Mouse (Mus musculus): Measurements from ENCODE around the gene Zdhhc7. TPM values are rescaled to one million over a fixed set of nuclear protein-coding genes. Genes with fewer than 3 reads are reported as not detected.
A peak's percentile ranks its signal among the peaks of the same experiment; 100 is the strongest.

Gene Zdhhc7
- 10 to 100 TPM; 40.3 to 55.6 TPM for total RNA-seq (2021)
- long read RNA-seq, experiment 1, transcript Zdhhc7-205 (5 exons, 831 nt): minor isoform, 9 of 97 reads
- long read RNA-seq, experiment 1, transcript Zdhhc7-201 (8 exons, 3,069 nt): major isoform, 61 of 97 reads
- long read RNA-seq, experiment 1, partial matches to known transcripts: 7 of 97 reads
- long read RNA-seq, experiment 1, other reads (novel, unspliced or antisense): 20 of 97 reads
- long read RNA-seq, experiment 2, transcript Zdhhc7-201 (8 exons, 3,069 nt): major isoform, 20 of 28 reads
- long read RNA-seq, experiment 2, partial matches to known transcripts: 1 of 28 reads
- long read RNA-seq, experiment 2, other reads (novel, unspliced or antisense): 6 of 28 reads

DNA sequence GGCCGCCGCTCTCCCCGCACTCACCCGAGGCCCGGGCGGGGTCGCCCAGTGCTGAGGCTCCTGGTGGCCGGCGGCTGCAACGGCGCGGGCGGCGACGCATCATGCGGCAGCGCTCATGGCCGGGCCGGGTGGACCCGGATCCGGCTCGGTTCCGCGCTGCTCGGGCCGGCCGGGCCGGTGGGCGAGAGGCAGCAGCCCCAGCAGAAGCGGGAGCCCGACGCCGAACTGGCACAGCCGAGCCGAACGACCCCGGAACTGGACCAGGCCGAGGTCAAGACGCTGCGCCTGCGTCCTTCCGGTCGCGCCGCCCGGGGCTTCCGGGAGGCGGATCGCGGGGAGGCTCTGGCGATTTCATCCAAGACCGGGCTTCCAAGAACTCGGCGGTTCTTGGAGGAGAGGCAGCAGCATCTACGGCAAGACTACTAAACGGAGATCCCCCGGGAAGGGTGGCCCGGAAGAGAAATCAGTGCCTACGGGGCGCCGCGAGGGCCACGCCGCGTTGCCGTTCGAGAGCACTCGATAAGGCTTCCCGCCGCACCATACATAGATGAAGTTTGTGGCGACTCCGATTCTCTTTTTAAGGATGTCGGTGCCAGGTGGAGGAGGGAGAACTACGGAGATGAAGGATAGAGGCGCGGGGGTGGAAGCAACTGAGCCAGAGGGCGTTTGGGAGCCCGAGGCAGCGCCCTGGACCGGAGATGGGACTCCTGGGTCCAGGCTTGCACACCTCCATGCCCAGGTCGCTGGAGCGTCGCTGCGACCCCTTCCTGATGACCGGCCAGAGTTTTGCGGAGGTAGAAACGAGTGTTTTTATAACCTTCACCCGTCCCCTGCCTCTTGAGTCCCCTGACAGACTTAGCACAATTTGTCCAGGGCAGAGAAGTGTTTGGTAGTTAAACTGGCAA, at the start of gene Zdhhc7:
Zdhhc7 (minus strand) TSS at position 415 of the 905 bp plus-strand sequence.
- DNase-seq: peak; percentile 88 to 92

DNA sequence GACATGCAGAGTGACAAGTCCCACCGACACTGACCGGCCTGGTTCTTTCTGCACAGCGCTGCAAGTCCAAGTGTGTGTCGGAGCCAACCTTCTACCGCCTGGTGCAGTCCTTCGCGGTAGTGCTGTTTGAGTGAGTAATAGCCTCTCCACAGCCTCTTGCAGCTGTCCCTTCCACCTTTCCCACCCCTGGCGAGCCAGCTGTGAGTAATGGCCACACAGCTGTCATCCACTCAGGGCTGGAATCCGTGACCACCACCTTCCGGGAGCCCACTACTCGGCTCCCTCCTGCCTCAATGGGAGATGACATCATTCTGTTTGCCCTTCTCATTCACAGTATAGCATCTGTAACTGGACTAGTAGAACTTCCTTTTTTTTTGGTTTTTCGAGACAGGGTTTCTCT, 48.7 kb upstream of the Zdhhc7 start:
- DNase-seq: no peak

DNA sequence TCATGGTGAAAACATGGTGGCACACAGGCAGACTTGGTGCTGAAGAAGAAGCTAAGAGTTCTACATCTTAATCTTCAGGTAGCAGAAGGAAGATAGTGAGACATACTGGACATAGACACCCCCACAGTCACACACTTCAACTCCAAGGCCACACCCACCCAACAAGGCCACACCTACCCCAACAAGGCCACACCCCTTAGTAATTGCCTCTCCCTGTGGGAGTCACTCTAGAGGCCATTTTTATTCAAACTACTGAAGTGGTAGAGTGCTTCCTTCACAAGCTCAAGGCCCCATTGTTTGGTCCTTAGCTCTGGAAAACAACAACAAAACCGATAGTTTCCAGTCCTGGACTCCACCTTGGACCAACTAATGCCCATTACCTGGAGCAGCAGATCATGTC, 44.8 kb upstream of the Zdhhc7 start:
- DNase-seq: no peak

DNA sequence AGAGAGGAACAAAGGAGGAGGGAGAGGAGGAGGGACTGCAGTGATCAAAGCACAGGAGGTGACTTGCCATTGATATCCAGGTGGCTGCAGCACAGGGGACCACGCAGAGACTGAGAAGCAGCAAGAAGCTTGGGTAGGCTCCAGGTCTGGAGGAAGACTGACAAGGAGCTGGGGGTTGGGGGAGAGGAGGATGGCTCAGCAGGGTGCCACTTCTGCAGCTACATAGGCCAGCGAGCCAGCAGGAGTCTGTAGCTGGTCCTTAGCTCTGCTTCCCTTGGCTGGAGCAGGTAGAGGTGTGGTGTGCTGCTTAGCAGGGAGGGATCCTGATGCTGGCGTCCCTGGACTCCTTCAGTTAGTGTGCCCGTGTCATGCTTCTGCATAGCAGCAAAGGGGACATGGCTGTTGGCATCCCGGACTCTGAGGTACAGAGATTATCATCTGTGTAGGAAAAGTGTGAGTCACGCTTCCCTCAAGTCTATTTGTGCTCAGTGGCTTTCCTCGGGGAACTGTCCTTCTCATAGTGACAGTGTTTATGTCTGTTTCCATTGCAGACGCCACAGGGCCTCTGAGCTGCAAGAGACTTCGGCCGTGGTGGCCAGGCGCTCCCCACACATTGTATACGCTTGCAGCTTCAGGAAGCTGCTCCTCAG, 43.5 kb upstream of the Zdhhc7 start:
- DNase-seq: no peak

DNA sequence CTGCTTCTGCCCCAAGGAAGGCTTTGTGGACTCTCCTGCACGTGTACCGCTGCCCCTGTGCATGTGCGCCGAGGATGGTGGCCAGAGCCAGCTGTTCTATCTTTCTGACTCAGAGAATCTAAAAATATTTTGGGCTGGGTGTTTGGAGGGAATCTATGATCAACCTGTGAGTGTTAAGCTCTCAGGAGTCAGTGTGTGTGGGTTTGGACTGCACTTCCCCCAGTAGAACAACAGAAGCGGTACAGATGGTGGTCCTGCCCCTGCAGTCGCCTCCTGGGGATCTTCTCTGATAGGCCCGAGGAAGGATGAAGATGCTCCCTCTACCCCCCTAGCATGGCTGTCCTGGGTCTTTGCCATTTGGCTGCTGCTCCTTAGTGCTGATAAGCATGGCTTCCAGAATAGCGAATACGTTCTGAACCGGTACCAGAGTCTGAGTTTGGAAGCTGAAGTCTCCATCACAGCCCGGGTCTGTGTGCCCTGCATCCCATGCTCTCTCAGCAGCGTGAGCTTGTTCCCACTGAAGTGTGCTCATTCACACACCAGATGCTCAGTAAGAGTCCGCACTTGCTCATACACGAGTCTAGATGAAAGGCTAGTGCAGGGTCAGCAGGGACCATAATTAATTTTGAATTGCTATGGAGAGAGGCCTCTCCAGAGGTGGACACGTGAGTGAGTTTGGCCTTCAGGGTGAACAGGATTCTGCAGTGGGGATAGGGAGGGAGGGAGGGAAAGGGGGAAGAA, 42.8 kb upstream of the Zdhhc7 start:
- peak; percentile 80 to 81 for DNase-seq

DNA sequence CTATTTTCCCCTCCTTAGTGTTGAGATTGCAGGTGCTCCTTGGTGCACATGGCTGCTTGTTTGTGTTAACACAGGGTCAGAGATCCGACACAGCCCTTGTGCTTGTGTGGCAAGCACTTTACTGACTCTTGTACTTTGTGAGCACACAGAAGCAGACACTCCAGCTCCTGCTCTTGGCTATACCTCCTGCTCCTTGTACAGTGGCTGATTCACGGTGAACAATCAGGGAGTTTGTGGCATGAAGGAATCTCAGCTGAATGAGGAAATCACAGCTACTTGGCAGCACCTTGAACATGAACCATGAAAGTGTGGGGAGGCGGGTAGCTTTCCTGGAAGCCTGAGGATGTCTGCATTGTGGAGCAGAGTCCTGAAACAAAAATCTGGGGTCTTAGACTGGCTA, 39.5 kb upstream of the Zdhhc7 start:
- DNase-seq: no peak

DNA sequence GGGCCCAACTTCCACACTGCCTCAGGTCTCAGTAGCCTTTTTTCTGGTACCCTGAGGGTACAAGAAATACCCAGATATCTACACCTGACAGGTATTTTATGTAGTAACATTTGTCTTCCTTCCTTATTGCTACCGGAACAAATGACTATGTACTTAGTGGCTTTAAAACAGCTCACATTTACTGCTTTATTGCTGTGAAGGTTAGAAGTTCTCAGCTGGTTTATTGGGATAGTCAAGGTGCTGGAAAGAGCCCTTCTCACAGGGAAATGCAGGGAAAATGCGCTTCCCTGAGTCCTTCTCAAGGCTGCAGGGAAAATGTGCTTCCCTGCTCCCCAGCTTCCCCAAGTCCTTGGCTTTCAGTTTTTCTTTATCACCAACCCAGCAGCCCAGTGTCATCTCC, 37.7 kb upstream of the Zdhhc7 start:
- no peak for DNase-seq

DNA sequence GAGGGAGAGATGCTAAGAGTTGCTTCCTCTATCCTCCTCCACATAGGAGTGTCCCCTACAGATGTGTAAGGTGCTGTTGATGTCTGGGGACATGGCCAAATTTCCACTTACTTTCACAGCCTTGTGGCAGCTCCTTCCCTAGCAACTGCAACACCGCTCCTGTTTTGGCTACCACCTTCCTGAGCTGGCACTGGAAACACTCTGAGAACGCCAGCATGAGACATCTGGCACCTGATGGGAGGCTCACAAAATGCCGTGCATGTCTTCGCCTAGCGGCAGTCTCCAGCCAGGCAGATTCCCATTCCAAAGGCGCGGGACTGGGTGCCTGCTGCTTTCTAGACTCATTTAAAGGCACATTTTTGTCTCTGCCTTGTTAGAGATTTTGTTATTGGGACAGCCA, 35.3 kb upstream of the Zdhhc7 start:
- DNase-seq: no peak

DNA sequence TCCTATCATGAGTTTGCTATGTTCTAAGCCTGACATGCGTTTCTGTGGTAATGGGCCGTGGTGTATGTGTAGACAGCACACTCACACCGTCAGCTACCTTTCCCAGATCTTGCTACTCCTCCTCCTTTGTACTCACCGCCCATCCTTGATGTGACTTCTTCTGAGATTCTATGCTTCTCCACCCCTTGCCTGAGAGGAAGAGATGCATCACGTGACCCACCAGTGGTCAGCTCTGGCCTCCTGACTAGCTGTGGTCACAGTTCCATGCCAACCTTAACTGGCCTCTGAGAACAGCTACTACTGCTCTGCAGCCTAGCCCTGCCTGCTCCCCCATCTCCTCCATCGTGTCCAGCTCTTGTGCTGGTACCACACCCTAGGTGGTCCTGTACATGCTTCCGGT, 34.4 kb upstream of the Zdhhc7 start:
- no peak for DNase-seq

DNA sequence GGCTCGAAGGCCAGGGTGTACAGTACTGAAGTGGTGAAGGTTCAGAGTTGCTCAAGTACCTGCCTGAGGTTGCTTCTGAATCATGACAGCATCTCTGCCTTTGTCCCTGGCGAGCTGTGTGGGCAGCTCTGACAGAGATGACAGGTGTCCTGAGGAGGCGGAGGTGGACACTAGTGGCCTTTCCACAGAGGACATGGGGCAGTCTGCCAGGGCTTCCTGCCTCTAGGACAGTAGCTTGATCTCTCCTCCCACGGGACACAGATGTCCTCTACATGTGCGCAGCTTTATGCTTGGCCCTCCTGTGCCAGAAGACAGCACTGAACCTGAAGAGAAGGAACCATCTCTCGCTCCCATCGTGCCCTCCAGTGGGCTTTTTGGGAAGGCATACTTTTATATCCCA, 31.9 kb upstream of the Zdhhc7 start:
- peak; percentile 56 to 61 for DNase-seq

DNA sequence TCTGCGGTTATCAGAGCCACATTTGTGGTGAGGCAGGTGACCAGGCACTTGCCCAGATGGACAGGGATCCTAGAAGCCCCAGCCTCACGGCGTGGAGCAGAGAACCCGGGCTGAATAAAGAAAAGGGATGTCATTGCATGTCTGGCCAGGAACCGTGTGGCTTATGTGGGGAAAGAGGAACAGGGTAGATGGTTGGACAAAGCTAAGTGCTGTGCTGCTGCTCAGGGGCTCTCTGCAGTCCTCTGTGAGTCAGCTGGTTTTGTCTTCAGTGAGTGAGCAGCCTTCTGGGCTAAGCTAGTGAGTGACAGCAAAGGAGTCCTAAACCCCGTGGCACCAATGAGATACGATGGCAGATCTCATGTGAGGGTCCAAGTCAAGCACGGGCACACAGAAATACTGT, 29.9 kb upstream of the Zdhhc7 start:
- DNase-seq: no peak

DNA sequence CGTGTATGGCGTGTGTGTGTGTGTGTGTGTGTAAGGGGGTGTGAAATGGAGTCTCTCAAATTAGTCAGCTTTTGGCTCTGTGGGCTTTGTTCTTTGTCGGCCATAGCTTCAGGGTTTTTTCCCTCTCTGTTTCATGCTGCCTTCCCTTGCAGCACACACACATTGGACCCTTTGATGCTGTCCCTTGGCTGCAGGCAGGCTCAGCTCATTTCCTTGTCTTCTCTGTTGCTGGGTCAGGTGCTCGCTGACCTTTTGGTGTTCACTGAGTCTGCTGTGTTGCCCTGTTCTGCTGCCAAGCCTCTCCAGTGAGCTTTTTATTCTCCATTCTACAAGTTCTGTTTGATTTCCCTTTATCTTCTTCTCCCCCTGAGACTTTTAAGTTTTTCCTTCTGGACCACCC, 28.3 kb upstream of the Zdhhc7 start:
- DNase-seq: peak in 1 of 2 experiments; percentile 52

DNA sequence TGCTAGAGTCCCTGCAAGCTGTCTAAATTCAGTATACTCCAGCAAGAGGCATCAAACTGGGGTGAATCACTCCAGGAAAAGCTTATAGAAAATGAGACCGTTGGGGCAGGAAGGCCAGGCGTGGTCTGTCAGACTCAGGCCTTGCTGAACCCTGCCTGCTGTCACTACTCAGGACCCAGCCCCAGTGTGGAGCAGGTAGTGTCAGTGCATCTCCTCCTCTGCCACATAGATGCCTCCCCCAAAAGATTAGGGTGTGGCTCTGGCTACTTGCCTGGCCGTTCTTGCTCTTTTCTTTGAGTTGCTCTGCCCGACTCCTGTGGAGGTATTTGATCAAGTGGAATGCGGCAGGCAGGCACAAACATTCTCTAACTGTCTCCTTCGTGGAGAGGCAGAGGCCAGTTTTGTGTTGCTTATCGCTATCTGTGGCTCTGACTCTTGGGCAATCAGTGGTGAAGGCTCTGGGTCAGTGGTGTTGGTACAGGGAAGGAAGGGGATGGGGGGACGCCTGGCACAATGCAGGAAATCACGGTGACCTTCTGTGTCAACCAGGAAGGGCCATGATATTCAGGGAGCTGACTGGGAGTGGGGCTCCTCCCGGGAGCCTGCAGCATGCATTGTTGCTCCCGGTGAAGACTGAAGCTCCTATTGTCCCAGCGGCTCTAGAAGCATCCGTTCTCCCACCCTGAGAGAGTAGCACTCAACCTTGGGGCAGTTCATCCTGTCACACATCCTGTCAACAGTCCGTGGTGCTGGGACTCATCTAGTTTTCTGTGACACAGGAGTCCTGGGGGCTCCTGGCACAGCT, 25.3 kb upstream of the Zdhhc7 start:
- peak; percentile 45 to 58 for DNase-seq

DNA sequence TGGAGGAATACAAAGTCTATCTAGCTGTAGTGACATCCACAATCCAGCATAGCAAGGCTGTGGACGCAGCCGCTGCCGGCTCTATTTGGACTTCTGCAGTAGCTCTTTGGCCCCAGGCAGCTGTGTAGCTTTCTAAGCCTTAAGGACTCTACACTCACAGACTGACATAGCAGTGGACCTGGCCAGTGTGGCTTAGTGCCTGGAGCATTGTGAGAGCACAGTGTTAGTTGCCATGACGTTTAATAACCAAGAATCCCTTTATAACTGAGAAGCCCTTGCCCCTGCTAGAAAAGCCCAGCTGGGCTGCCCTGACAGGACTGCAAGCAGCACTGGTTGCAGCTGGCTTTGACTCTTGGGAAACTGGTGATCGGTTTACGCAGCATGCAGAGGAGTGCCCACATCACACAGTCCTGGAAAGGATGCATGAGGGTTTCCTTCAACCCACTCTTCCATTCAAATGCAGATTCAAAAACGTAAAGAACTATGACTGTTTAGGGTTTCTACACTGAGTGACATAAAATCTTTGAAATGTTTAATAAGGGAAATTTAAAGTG, 23.6 kb upstream of the Zdhhc7 start:
- DNase-seq: no peak

DNA sequence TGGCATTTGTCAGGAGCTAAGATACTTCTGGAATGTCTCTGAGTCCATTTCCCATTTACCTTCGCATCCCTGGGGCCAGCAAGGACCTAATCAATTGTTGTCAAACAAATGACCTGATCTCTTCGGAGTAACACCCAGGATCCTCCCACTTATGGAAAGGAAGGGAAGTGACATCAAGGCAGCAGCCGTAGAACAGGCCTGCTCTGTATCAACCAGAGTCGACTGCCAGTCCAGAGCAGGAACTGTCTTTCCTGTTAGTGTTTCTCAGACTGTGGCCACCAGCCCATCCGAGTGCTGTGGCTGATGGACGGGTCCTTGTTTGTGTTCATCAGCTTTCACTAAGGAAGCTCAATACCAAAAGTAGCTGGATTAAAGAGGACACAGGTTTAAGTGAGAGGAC, 23.0 kb upstream of the Zdhhc7 start:
- no peak for DNase-seq

DNA sequence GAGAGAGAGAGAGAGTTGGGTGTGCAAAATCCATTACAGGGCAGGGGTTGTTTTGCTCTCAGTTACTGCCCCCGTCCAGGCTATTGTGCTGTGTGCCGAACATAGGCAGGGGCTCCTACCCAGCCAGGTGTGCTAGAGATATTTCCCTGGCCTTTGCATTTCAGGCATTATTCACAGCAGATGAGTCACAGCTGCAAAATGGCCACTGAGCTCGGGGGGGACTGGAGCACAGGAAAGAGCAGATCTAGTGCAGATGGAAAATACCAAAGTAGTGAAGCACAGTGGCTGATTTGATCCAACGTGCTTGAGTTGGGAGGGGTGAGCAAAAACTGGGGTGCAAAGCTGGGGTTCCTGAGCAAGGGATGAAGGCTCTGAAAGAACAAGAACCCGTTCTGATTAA, 19.7 kb upstream of the Zdhhc7 start:
- peak; percentile 75 to 78 for DNase-seq

DNA sequence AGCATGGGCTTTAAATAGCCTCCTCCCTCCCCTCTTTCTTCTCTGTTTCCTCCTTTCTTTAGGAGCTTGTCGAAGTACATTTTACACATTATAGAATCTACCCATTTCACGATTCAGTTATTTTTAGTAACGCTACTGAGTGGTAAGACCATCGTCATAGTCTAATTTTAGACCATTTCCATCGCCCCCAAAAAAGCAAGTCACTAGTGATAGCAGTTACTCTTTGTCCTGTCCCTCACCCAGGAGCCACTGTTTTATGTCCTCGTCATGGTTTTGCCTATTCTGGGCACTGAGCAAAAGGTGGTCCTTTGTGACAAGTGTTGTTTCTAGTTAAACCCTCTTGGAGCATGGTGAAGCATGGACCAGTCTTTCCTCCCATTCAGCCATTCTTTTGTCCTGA, 18.6 kb upstream of the Zdhhc7 start:
- no peak for DNase-seq

DNA sequence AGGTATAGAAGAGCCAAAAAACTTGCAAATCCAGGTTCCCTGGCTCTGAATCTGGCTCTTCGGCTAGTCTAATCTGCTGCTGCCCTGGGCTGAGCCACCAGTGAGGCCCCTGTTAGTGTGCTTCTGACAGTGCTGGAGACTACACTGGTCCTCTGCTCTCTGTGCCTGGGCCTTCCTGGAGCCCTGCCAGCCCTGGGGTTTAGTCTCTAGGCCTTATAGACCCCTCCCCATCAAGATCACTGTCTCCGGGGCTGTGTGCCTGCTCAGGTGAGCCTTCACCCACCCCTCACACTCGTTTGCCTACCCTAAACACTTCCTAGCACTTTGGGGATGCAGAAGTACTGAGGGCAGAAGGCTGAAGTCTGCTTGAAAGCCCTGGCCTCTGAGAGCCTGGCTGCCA, 18.1 kb upstream of the Zdhhc7 start:
- DNase-seq: no peak

DNA sequence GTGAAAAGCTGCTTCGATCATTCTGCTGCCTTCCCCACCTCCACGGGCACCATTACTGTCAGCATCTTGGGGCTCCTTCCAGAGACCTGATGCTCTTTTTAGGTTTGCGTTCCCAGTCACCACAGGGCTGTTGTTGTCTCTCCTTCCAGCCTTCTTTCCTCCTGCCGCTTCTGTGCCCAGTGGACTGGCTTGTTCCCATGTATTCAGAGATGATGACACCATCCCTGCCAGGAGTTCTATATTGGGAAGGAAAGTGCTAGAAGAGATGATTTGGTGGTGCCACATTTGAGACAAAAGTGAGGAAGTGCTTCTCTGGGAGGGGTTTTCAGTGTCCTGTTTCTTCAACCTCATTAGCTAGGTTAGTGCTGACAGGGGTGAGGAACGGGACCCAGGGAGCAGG, 17.6 kb upstream of the Zdhhc7 start:
- no peak for DNase-seq

DNA sequence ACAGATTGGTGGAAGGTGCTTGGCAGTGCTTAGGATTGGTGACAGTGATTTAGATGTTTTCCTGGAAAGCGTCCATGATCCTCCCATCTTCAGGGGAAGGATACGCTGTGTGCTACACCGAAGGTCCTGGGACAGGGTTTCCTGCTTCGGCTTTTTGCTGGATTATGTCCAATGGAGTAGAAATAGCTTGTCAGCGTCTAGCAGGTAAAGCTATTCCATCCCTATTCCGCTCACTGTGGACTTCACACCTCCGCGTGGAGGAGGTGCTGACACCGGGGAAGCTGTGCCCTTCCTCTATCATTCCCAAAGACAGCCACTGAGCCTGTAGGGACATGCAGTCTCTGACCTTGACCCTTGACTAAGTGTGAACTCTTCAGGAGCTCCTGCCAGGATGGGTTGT, 16.9 kb upstream of the Zdhhc7 start:
- DNase-seq: peak; percentile 66 to 70

DNA sequence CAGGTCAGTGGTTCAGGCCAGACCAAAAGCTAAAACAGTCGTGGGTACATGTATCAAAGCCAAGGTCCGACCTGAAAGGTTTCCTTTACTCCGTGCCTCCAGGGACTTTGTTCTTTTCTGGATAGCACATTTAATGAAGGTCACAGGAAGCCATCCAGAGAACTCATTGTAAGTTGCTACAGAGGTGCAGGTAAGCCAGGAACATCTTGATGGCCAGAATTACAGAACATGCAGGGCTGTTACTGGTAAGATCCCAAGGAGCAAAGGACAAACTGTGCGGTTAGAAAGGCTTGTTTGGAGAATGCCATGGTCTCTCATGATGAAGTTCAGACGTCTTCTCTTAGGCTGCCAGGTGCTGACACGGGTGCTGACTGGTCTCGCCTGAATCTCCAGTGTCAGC, 15.3 kb upstream of the Zdhhc7 start:
- DNase-seq: no peak
